In genomic region chr15:27633941-27634900, GRCm38 (mm10) we compare ENCODE assay signal across 17 mouse cellular contexts. TPM values are rescaled to one million over a fixed set of nuclear protein-coding genes. Genes with fewer than 3 reads are reported as not detected.
DNase-seq lines count a peak whose midpoint lies in the region; ATAC-seq and TF ChIP-seq lines count a peak whose summit lies in the region.
"Had no signal": no experiment of that assay in that cellular context is flagged by ENCODE, and none has a peak within 500 bp of the region (broad histone marks: within the 10 kb centered on the region; RNA-seq: fewer than 3 reads in every experiment).

No protein-coding gene starts in this region.

- DNase-seq in hindbrain, postnatal 0 days (ENCODE audit: low spot score), result peak; percentile 13
- DNase-seq in ovary, postnatal 14 days (ENCODE audit: low spot score), result peak; percentile 6
- no peak for DNase-seq in ovary, postnatal 36 days (ENCODE audit: low spot score)
- peak; percentile 96 for DNase-seq in fat pad, adult 2 months (ENCODE audit: extremely low read depth, low read depth, low spot score)
- DNase-seq in stomach, postnatal 0 days (ENCODE audit: low spot score), result no peak
- DNase-seq: cerebellum, postnatal 14 days; embryo, embryonic 11 days; thymus, postnatal 14 days had no signal

- no peak overlapping the region for H3K4me2 ChIP-seq in hindbrain, postnatal 0 days (ENCODE audit: low read depth, low read length)
- no peak overlapping the region for H3K4me2 ChIP-seq in hindbrain, embryonic 13.5 days
- H3K4me2 ChIP-seq in stomach, postnatal 0 days (replicated peaks; ENCODE audit: low read depth), result no peak overlapping the region
- H3K4me2 ChIP-seq: forebrain, embryonic 15.5 days; hindbrain, embryonic 14.5 days; limb, embryonic 13.5 days; stomach, embryonic 15.5 days had no signal

- no peak for TF ChIP-seq CTCF in hindbrain, postnatal 0 days (IDR thresholded peaks at IDR 0.05; ENCODE audit: low read depth)
- no peak for TF ChIP-seq CTCF in stomach, postnatal 0 days (IDR thresholded peaks at IDR 0.05; ENCODE audit: low read depth)

- 64% methylated on average over 8 of the region's 8 CpGs for WGBS in hindbrain, postnatal 0 days
- WGBS in hindbrain, embryonic 13.5 days, result 82% methylated on average over 8 of the region's 8 CpGs
- WGBS in stomach, postnatal 0 days, result 55% methylated on average over 8 of the region's 8 CpGs

- no peak overlapping the region for H3K9ac ChIP-seq in hindbrain, postnatal 0 days (replicated peaks; ENCODE audit: low read length)
- no peak overlapping the region for H3K9ac ChIP-seq in hindbrain, embryonic 13.5 days
- no peak overlapping the region for H3K9ac ChIP-seq in stomach, postnatal 0 days (ENCODE audit: low read length)
- H3K9ac ChIP-seq: forebrain, embryonic 15.5 days; hindbrain, embryonic 14.5 days; limb, embryonic 13.5 days; stomach, embryonic 15.5 days had no signal

- peaks cover 4% of the 10 kb centered on the region; the same call in 1 of the 2 replicates for H3K4me1 ChIP-seq in hindbrain, postnatal 0 days (ENCODE audit: insufficient read depth, low read length)
- peaks cover 14% of the 10 kb centered on the region for H3K4me1 ChIP-seq in hindbrain, embryonic 13.5 days (replicated peaks)
- peaks cover under 1% of the 10 kb centered on the region; the same call in 1 of the 2 replicates for H3K4me1 ChIP-seq in stomach, postnatal 0 days (replicated peaks; ENCODE audit: control insufficient read depth, insufficient read depth)

- ATAC-seq in hindbrain, postnatal 0 days, result no peak
- ATAC-seq in hindbrain, embryonic 13.5 days (ENCODE audit: low FRiP score), result no peak
- ATAC-seq in stomach, postnatal 0 days (ENCODE audit: low FRiP score, low TSS enrichment), result no peak
- ATAC-seq in erythroblast, adult 5-6 weeks (replicated peaks; ENCODE audit: low FRiP score, poor library complexity, severe bottlenecking), result no peak
- ATAC-seq: forebrain, embryonic 15.5 days; intestine, embryonic 16.5 days; midbrain, embryonic 16.5 days had no signal

- H3K27me3 ChIP-seq in hindbrain, postnatal 0 days (ENCODE audit: insufficient read depth, low read length), result no peaks in the 10 kb centered on the region
- H3K27me3 ChIP-seq in hindbrain, embryonic 13.5 days, result no peaks in the 10 kb centered on the region
- no peaks in the 10 kb centered on the region for H3K27me3 ChIP-seq in stomach, postnatal 0 days (ENCODE audit: control insufficient read depth, insufficient read depth, low read length)
- H3K27me3 ChIP-seq: forebrain, embryonic 15.5 days; limb, embryonic 13.5 days; stomach, embryonic 15.5 days had no signal

- no peak overlapping the region for H3K27ac ChIP-seq in hindbrain, postnatal 0 days
- H3K27ac ChIP-seq in hindbrain, embryonic 13.5 days, result no peak overlapping the region
- peak overlapping the region; percentile 65 for H3K27ac ChIP-seq in stomach, postnatal 0 days (replicated peaks)
- H3K27ac ChIP-seq: forebrain, embryonic 15.5 days; hindbrain, embryonic 14.5 days; left cerebral cortex, adult 2 months; limb, embryonic 13.5 days; stomach, embryonic 15.5 days had no signal

- no peaks in the 10 kb centered on the region for H3K9me3 ChIP-seq in hindbrain, postnatal 0 days (ENCODE audit: low read length)
- H3K9me3 ChIP-seq in hindbrain, embryonic 13.5 days, result no peaks in the 10 kb centered on the region
- H3K9me3 ChIP-seq in stomach, postnatal 0 days (ENCODE audit: control insufficient read depth, low read length), result no peaks in the 10 kb centered on the region
- H3K9me3 ChIP-seq: forebrain, embryonic 15.5 days; limb, embryonic 13.5 days; stomach, embryonic 15.5 days had no signal

- no peak for TF ChIP-seq EP300 in stomach, postnatal 0 days (optimal IDR thresholded peaks at IDR 0.05)

- no peak overlapping the region for H3K4me3 ChIP-seq in hindbrain, postnatal 0 days (ENCODE audit: low read length)
- no peak overlapping the region for H3K4me3 ChIP-seq in hindbrain, embryonic 13.5 days
- H3K4me3 ChIP-seq in stomach, postnatal 0 days (ENCODE audit: low read depth, low read length), result no peak overlapping the region
- H3K4me3 ChIP-seq: forebrain, embryonic 15.5 days; left cerebral cortex, adult 2 months; limb, embryonic 13.5 days; stomach, embryonic 15.5 days had no signal

- H3K36me3 ChIP-seq in hindbrain, postnatal 0 days (ENCODE audit: insufficient read depth, low read length), result no peaks in the 10 kb centered on the region
- H3K36me3 ChIP-seq in hindbrain, embryonic 13.5 days, result no peaks in the 10 kb centered on the region
- no peaks in the 10 kb centered on the region for H3K36me3 ChIP-seq in stomach, postnatal 0 days (ENCODE audit: control insufficient read depth, insufficient read depth, low read length)
- H3K36me3 ChIP-seq: forebrain, embryonic 15.5 days; limb, embryonic 13.5 days; stomach, embryonic 15.5 days had no signal

RNA-seq across cellular contexts. Expression of gene Otulin, which starts 3.7 kb away (rescaled TPM):
- 15.9 and 16.5 TPM in 2 replicates for total RNA-seq in hindbrain, postnatal 0 days (2014; rRNA removed)
- polyA plus RNA-seq in hindbrain, postnatal 0 days (2015; fragmentation: Nextera tagmentation; extraction: Ambion mirVana), result 25.4 and 26.3 TPM in 2 replicates
- 23.1 and 24.1 TPM in 2 replicates for polyA plus RNA-seq in hindbrain, embryonic 13.5 days (2015; fragmentation: Nextera tagmentation; extraction: Ambion mirVana)
- polyA plus RNA-seq in stomach, postnatal 0 days (2015; fragmentation: Nextera tagmentation; extraction: Ambion mirVana), result 23.7 and 24.4 TPM in 2 replicates
- total RNA-seq in erythroblast, adult 5-6 weeks (2015; ENCODE audit: low replicate concordance), result 18.4 and 52.8 TPM in 2 replicates
- total RNA-seq in erythroblast, adult 5-6 weeks (2017; ENCODE audit: low replicate concordance), result 11.2 and 11.8 TPM in 2 replicates

RNA-seq across cellular contexts. Expression of gene Otulinl, which starts 47.2 kb away (rescaled TPM):
- 5.5 and 11.0 TPM in 2 replicates for total RNA-seq in hindbrain, postnatal 0 days (2014; rRNA removed)
- 13.1 and 18.4 TPM in 2 replicates for polyA plus RNA-seq in hindbrain, postnatal 0 days (2015; fragmentation: Nextera tagmentation; extraction: Ambion mirVana)
- 10.3 and 14.3 TPM in 2 replicates for polyA plus RNA-seq in hindbrain, embryonic 13.5 days (2015; fragmentation: Nextera tagmentation; extraction: Ambion mirVana)
- 14.6 and 15.2 TPM in 2 replicates for polyA plus RNA-seq in stomach, postnatal 0 days (2015; fragmentation: Nextera tagmentation; extraction: Ambion mirVana)
- total RNA-seq in erythroblast, adult 5-6 weeks (2015; ENCODE audit: low replicate concordance), result 9.2 and 13.4 TPM in 2 replicates
- total RNA-seq in erythroblast, adult 5-6 weeks (2017; ENCODE audit: low replicate concordance), result 3.7 and 7.5 TPM in 2 replicates

Comparison
In these comparisons a context has a peak if more than half of its experiments do, and no peak if none do; other contexts are left out.
1. DNase-seq: peak in hindbrain, postnatal 0 days (single experiment), ovary, postnatal 14 days (single experiment) and fat pad, adult 2 months (single experiment); none in ovary, postnatal 36 days (single experiment) and stomach, postnatal 0 days (single experiment).